Mouse (Mus musculus): ENCODE data around the gene Prtn3. TPM values are rescaled to one million over a fixed set of nuclear protein-coding genes. Genes with fewer than 3 reads are reported as not detected.
A peak's percentile ranks its signal among the peaks of the same experiment; 100 is the strongest.

Gene Prtn3
- total and polyA plus RNA-seq, 3 experiments: 0.30 to 0.39 TPM; not detected in 1

DNA sequence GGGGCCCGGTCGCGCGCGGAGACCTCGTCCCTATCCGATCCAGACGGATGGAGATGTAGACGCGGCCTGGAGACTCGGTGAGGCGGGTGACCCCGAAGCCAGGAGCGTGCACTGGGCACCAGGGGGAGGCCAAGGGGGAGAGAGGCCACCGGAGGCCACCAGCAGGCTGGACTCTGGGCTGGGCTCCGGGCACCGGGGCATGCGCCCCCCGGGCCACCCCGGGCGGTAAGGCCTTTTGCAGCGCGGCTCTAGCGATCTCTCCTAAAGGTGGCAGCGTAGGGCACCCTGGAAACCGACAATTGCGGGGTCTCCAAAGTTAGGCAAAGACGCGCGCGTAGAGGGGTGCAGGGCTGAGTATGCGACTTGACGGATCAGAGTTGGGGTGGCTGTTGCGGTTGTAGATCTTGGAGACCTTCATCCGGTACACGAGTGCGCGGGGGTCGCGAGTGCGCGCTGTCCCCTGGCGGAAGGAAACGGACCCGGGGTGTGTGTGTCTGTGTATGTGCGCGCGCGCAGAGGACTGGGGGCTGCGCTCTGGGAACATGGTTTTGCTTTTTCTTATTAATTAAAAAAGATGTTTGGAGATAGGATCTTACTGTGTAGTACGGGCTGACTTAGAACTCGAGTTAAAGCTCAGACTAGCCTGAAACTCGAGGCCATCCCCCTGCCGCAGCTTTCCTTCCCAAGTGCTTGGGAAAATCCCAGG, 53.2 kb downstream of the Prtn3 start (continued):
- TF ChIP-seq MAX (IDR thresholded peaks at IDR 0.05; ENCODE audit: low read length) (peak; percentile 40; the same call in 1 of the 2 replicates), ETS1 (conservative IDR thresholded peaks at IDR 0.05; ENCODE audit: low read depth, low read length) (0 out of 2 replicates have a peak, but pooled peaks have one; percentile 25), MYC (IDR thresholded peaks at IDR 0.05; ENCODE audit: low read depth, low read length) (0 out of 2 replicates have a peak, but pooled peaks have one; percentile 38), ZC3H11A (IDR thresholded peaks at IDR 0.05; ENCODE audit: low read depth, low read length) (no peak)

DNA sequence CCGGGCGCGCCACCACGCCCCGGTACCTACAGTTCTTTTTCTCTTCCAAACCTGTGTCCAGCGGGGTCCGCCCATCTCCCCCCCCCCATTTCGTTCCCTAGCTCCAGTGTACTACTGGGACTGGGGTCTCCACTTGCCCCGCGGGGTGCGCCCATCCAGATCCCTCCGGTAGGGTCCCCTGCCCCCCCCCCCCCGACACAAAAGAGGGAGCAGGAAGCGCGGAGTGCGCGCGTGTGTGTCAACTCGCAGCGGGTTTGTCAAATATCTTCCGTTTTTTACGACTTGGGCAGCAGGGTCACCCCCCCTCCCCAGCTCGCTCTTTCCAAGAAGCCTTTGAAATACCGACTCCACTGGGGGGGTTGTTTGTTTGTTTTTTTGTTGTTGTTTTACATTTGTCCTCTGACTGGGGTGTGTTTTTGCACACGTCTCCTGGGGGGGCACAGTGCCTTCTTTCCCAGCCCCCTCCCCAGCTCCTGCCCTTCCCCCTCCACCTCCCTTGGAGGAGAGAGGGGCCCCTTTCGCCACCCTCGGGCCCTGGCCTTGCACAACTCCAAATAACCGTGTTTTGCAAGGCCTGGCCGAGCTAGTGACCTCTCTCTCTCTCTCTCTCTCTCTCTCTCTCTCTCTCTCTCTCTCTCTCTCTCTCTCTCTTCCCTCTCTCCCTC, 53.9 kb downstream of the Prtn3 start:
- H3K9ac ChIP-seq (ENCODE audit: insufficient read depth, low read depth): peak overlapping the region; percentile 98
- in situ Hi-C loops (cut with MboI; ENCODE audit: low pct_ligation_motif_present, low pct_unique_long_range_greater_than_20kb, low sequenced_read_pairs): loop anchor here (5.0 kb wide), 2 partner anchors 34 to 36 kb away; partner anchors contain the start of genes Cfd and Wdr18
- peak overlapping the region; percentile 80; the same call in 1 of the 2 replicates for H3K27ac ChIP-seq (ENCODE audit: insufficient read depth, low read depth)
- no peaks in the 10 kb centered on the region for H3K27me3 ChIP-seq (replicated peaks)
- peaks cover 25 to 35% of the 10 kb centered on the region in 2 experiments for H3K36me3 ChIP-seq (replicated peaks in 1 of 2; ENCODE audit: control insufficient read depth in 1 of 2, insufficient read depth in 1 of 2, low read length in 1 of 2)
- H3K4me2 ChIP-seq (ENCODE audit: insufficient read depth, low read depth, poor library complexity, severe bottlenecking): peak overlapping the region; percentile 46; the same call in 1 of the 2 replicates
- peaks cover 10 to 66% of the 10 kb centered on the region in 2 experiments for H3K4me1 ChIP-seq (ENCODE audit: control insufficient read depth in 1 of 2, insufficient read depth in 2 of 2)
- H3K79me2 ChIP-seq (replicated peaks; ENCODE audit: control insufficient read depth, extremely low read depth, insufficient read depth, poor library complexity, severe bottlenecking): peaks cover 63% of the 10 kb centered on the region
- H3K4me3 ChIP-seq (replicated peaks in 1 of 3; ENCODE audit: low read depth in 2 of 3, low read length in 2 of 3, poor library complexity in 1 of 3): peak overlapping the region; percentile 72 to 96 (median 91)
- DNase-seq (ENCODE audit: extremely low read depth): peak; percentile 51
- H3K9me3 ChIP-seq (replicated peaks; ENCODE audit: low read length): no peaks in the 10 kb centered on the region
- TF ChIP-seq MAZ (IDR thresholded peaks at IDR 0.05; ENCODE audit: low read depth, low read length) (0 out of 2 replicates have a peak, but pooled peaks have one; percentile 2), TCF12 (IDR thresholded peaks at IDR 0.05; ENCODE audit: low read depth, low read length) (0 out of 2 replicates have a peak, but pooled peaks have one; percentile 30), NELFE (IDR thresholded peaks at IDR 0.05; ENCODE audit: low read depth, low read length) (0 out of 2 replicates have a peak, but pooled peaks have one; percentile 3), HCFC1 (IDR thresholded peaks at IDR 0.05; ENCODE audit: low read depth, low read length) (0 out of 2 replicates have a peak, but pooled peaks have one; percentile 11), IRF4 (IDR thresholded peaks at IDR 0.05; ENCODE audit: low read depth, low read length) (peak; percentile 3; the same call in 1 of the 2 replicates), ZNF384 (IDR thresholded peaks at IDR 0.05; ENCODE audit: low read depth, low read length) (no peak), MXI1 (IDR thresholded peaks at IDR 0.05; ENCODE audit: low read depth, low read length) (no peak), MYC (IDR thresholded peaks at IDR 0.05; ENCODE audit: low read depth, low read length) (no peak), CHD2 (IDR thresholded peaks at IDR 0.05; ENCODE audit: low read length) (peak; percentile 66; the same call in 1 of the 2 replicates), SIN3A (IDR thresholded peaks at IDR 0.05; ENCODE audit: low read length) (no peak), POLR2A (IDR thresholded peaks at IDR 0.05; ENCODE audit: low read depth, low read length) (peak; percentile 26; the same call in 1 of the 2 replicates), E2F4 (IDR thresholded peaks at IDR 0.05; ENCODE audit: insufficient replicate concordance, low read depth, low read length) (no peak), BHLHE40 (IDR thresholded peaks at IDR 0.05; ENCODE audit: low read depth, low read length) (no peak), KAT2A (IDR thresholded peaks at IDR 0.05; ENCODE audit: insufficient replicate concordance, low read length) (no peak), USF2 (conservative IDR thresholded peaks at IDR 0.05; ENCODE audit: low read depth, low read length) (no peak), MAFK (IDR thresholded peaks at IDR 0.05; ENCODE audit: insufficient replicate concordance, low read length) (no peak)
- dilution Hi-C loops (cut with MboI; ENCODE audit: extremely low pct_ligation_motif_present, extremely low pct_unique_long_range_greater_than_20kb, low sequenced_read_pairs): no loop called here
